Mouse (Mus musculus) E14TG2a.4 (cell line): ENCODE results near the gene Mapk8ip1.

ENCODE experiments used
- CTCF ChIP-seq: conservative IDR thresholded peaks from 2 replicates; pipeline ENCODE4 v1.5.1; 2014; ENCODE audit warnings: low read length
- NANOG ChIP-seq: IDR thresholded peaks from 2 replicates; pipeline ENCODE4 v1.6.1; 2014; ENCODE audit warnings: borderline replicate concordance, low read length, mixed read lengths
- POU5F1 ChIP-seq: IDR thresholded peaks from 2 replicates; pipeline ENCODE4 v1.6.1; 2014; ENCODE audit warnings: low read length, borderline replicate concordance

GRCm38 (mm10) chr2:92361795-92362194 lies 39.3 kb downstream of the Mapk8ip1 start:
- TF ChIP-seq CTCF (no peak), POU5F1 (no peak), NANOG (no peak)
